Mouse (Mus musculus) lung, postnatal 0 days (tissue): ENCODE measurements around the gene Olfr1221. TPM values are rescaled to one million over a fixed set of nuclear protein-coding genes. Genes with fewer than 3 reads are reported as not detected.
"Not testable (repeated sequence)": the region's sequence is repeated elsewhere in the genome, so short reads cannot be mapped to it uniquely, and the experiment has no call there.

Source experiments
- ATAC-seq: fragments of 200-750 bp; cut with Nextera tagmentation; 2 replicates; pipeline ENCODE4 v1.8.0; 2017; ENCODE audit warnings: moderate library complexity
- DNase-seq: peaks from one replicate; pipeline ENCODE4 v3.0.0-alpha.2; 2016; ENCODE audit warnings: low spot score
- H3K27ac ChIP-seq: fragments of 300-500 bp; sonication (generic); 2 replicates; pipeline ENCODE4 v1.5.1; 2014; ENCODE audit warnings: antibody characterized with exemption, mild to moderate bottlenecking, low read length, mixed read lengths
- H3K27me3 ChIP-seq: fragments of 300-500 bp; sonication (generic); replicated peaks from 2 replicates; pipeline ENCODE4 v1.6.1; 2014; ENCODE audit warnings: low read length, mixed read lengths; ENCODE audit not compliant: insufficient read depth
- H3K36me3 ChIP-seq: fragments of 300-500 bp; sonication (generic); 2 replicates; pipeline ENCODE4 v1.6.1; 2014; ENCODE audit warnings: low read length, mixed read lengths; ENCODE audit not compliant: insufficient read depth
- H3K4me1 ChIP-seq: fragments of 300-500 bp; sonication (generic); 2 replicates; pipeline ENCODE4 v1.6.1; 2014; ENCODE audit warnings: antibody characterized with exemption, low read depth, low read length, mixed read lengths; ENCODE audit not compliant: insufficient read depth
- H3K4me2 ChIP-seq: fragments of 300-500 bp; sonication (generic); replicated peaks from 2 replicates; pipeline ENCODE4 v1.6.1; 2014; ENCODE audit warnings: low read depth, mild to moderate bottlenecking, low read length, moderate library complexity, mixed read lengths
- H3K4me3 ChIP-seq: fragments of 300-500 bp; sonication (generic); 2 replicates; pipeline ENCODE4 v1.5.1; 2014; ENCODE audit warnings: low read depth, low read length
- H3K9ac ChIP-seq: fragments of 300-500 bp; sonication (generic); replicated peaks from 2 replicates; pipeline ENCODE4 v1.6.1; 2014; ENCODE audit warnings: low read depth, mild to moderate bottlenecking
- H3K9me3 ChIP-seq: fragments of 300-500 bp; sonication (generic); 2 replicates; pipeline ENCODE4 v1.6.1; 2016; ENCODE audit warnings: low read length, mixed read lengths
- CTCF ChIP-seq: IDR thresholded peaks from 2 replicates; pipeline ENCODE4 v1.5.1; 2016; ENCODE audit warnings: antibody characterized with exemption, mild to moderate bottlenecking
- EP300 ChIP-seq: IDR thresholded peaks from 2 replicates; pipeline ENCODE4 v1.6.1; 2016; ENCODE audit warnings: antibody characterized with exemption, mild to moderate bottlenecking, control low read depth
- WGBS: fragments of 180-500 bp; shearing (Covaris S2); extraction: QIAGEN DNeasy Blood & Tissue Kit; methylation state at CpG from one replicate; pipeline ENCODE4 v1.1.7; 2014; 5-methylcytosine and 5-hydroxymethylcytosine counted together
- polyA plus RNA-seq: library from polyadenylated mRNA; unstranded; fragments of >200 nt; fragmentation: Nextera tagmentation; extraction: Ambion mirVana; gene quantifications from 2 replicates; pipeline ENCODE4 v1.2.1, GENCODE M21; 2015

Gene Olfr1221
- not detected in 2 replicates for polyA plus RNA-seq

- Histone ChIP-seq H3K4me1 (no peaks in the 10 kb centered on the region), H3K9ac (no peak within 1 kb of the TSS), H3K4me3 (no peak within 1 kb of the TSS), H3K9me3 (no peaks in the 10 kb centered on the region), H3K27me3 (no peaks in the 10 kb centered on the region), H3K36me3 (no peaks in the 10 kb centered on the region), H3K4me2 (no peak within 1 kb of the TSS), H3K27ac (no peak within 1 kb of the TSS)
- ATAC-seq, result no peak
- WGBS, result 70% methylated on average over 2 of the region's 2 CpGs
- TF ChIP-seq CTCF, result no peak
- no peak for TF ChIP-seq EP300
- DNase-seq, result no peak
Observed at GRCm38 (mm10) chr2:89117183-89117582, at the start of gene Olfr1221. TSS of gene Olfr1221 (minus strand) at chr2:89117283.

GRCm38 (mm10) chr2:89164711-89165110 is 47.6 kb upstream of the Olfr1221 start:
- H3K36me3 ChIP-seq, H3K4me1 ChIP-seq, H3K4me3 ChIP-seq, H3K9ac ChIP-seq, H3K4me2 ChIP-seq, H3K27me3 ChIP-seq, DNase-seq, H3K9me3 ChIP-seq, H3K27ac ChIP-seq, ATAC-seq: not testable (repeated sequence)
- 86% methylated on average over 4 of the region's 4 CpGs for WGBS

GRCm38 (mm10) chr2:89163991-89164390 is 46.9 kb upstream of the Olfr1221 start, which contains the start of gene Olfr1224-ps1:
TSS of gene Olfr1224-ps1 (minus strand) at chr2:89164091.
- not testable (repeated sequence) for H3K36me3 ChIP-seq, H3K9ac ChIP-seq, H3K27ac ChIP-seq, H3K4me2 ChIP-seq, H3K27me3 ChIP-seq, DNase-seq, H3K4me1 ChIP-seq, H3K9me3 ChIP-seq, H3K4me3 ChIP-seq, ATAC-seq
- WGBS, result 88% methylated on average over 8 of the region's 8 CpGs

- H3K9me3 ChIP-seq, result no peaks in the 10 kb centered on the region
- 50% methylated on average over 1 of the region's 1 CpGs for WGBS
- H3K4me2 ChIP-seq, result no peak within 1 kb of the TSS
- H3K4me1 ChIP-seq, result no peaks in the 10 kb centered on the region
- no peak for DNase-seq
- H3K4me3 ChIP-seq, result no peak within 1 kb of the TSS
- no peaks in the 10 kb centered on the region for H3K36me3 ChIP-seq
- no peaks in the 10 kb centered on the region for H3K27me3 ChIP-seq
- no peak for ATAC-seq
- H3K27ac ChIP-seq, result no peak within 1 kb of the TSS
- TF ChIP-seq EP300 (no peak), CTCF (no peak)
- no peak within 1 kb of the TSS for H3K9ac ChIP-seq
Observed at GRCm38 (mm10) chr2:89151460-89151859, 34.4 kb upstream of the Olfr1221 start, which contains the start of gene Olfr1223. TSS of gene Olfr1223 (minus strand) at chr2:89151560.

- Histone ChIP-seq H3K4me1 (no peaks in the 10 kb centered on the region), H3K27ac (no peak within 1 kb of the TSS), H3K4me3 (no peak within 1 kb of the TSS), H3K4me2 (no peak within 1 kb of the TSS), H3K9me3 (no peaks in the 10 kb centered on the region), H3K9ac (no peak within 1 kb of the TSS), H3K36me3 (no peaks in the 10 kb centered on the region), H3K27me3 (no peaks in the 10 kb centered on the region)
- DNase-seq, result no peak
- TF ChIP-seq CTCF, result no peak
- no peak for TF ChIP-seq EP300
- whole genome bisulfite sequencing, result 34% methylated on average over 3 of the region's 3 CpGs
- ATAC-seq, result no peak
Observed at GRCm38 (mm10) chr2:89132954-89133353, 15.9 kb upstream of the Olfr1221 start, which contains the start of gene Olfr1222. TSS of gene Olfr1222 (minus strand) at chr2:89133054.

GRCm38 (mm10) chr2:89106735-89107134 is 10.3 kb downstream of the Olfr1221 start, which contains the start of gene Olfr1220:
TSS of gene Olfr1220 (minus strand) at chr2:89106835.
- no peak within 1 kb of the TSS for H3K4me3 ChIP-seq
- no peaks in the 10 kb centered on the region for H3K36me3 ChIP-seq
- no peak for TF ChIP-seq CTCF
- H3K27me3 ChIP-seq, result no peaks in the 10 kb centered on the region
- no peak within 1 kb of the TSS for H3K4me2 ChIP-seq
- DNase-seq (no peak), ATAC-seq (no peak)
- H3K4me1 ChIP-seq, result no peaks in the 10 kb centered on the region
- H3K27ac ChIP-seq, result no peak within 1 kb of the TSS
- WGBS, result 65% methylated on average over 3 of the region's 3 CpGs
- H3K9me3 ChIP-seq, result no peaks in the 10 kb centered on the region
- H3K9ac ChIP-seq, result no peak within 1 kb of the TSS

GRCm38 (mm10) chr2:89105651-89106050 is 11.4 kb downstream of the Olfr1221 start:
- Histone ChIP-seq H3K9ac (no peak overlapping the region), H3K4me2 (no peak overlapping the region), H3K4me3 (no peak overlapping the region), H3K36me3 (no peaks in the 10 kb centered on the region), H3K27ac (no peak overlapping the region), H3K4me1 (no peaks in the 10 kb centered on the region), H3K27me3 (no peaks in the 10 kb centered on the region), H3K9me3 (no peaks in the 10 kb centered on the region)
- DNase-seq (no peak), ATAC-seq (no peak)
- TF ChIP-seq CTCF, result no peak
- no peak for TF ChIP-seq EP300
